Mouse (Mus musculus): Measurements from ENCODE around the gene Otud5.
"Not testable (repeated sequence)": the region's sequence is repeated elsewhere in the genome, so short reads cannot be mapped to it uniquely, and the experiment has no call there.

Gene Otud5

GRCm38 (mm10) chrX:7879819-7880218 lies 38.7 kb downstream of the Otud5 start:
- DNase-seq (ENCODE audit: low spot score in 2 of 2): peak; percentile 34 to 65

GRCm38 (mm10) chrX:7883841-7884567 lies 42.8 kb downstream of the Otud5 start, which contains the start of gene Slc35a2:
Slc35a2 (plus strand) TSS chrX:7884028.
- peak; percentile 75 to 81 for DNase-seq (ENCODE audit: low spot score in 2 of 2)

GRCm38 (mm10) chrX:7898211-7898610 lies 57.0 kb downstream of the Otud5 start:
- DNase-seq (ENCODE audit: low spot score in 2 of 2): no peak

- DNase-seq (ENCODE audit: low spot score in 2 of 2): peak; percentile 85 to 91
Observed at GRCm38 (mm10) chrX:7898880-7899874, 58.0 kb downstream of the Otud5 start, which contains the start of the genes Pqbp1 and Timm17b. Pqbp1 (minus strand) TSS chrX:7899269. Timm17b (plus strand) TSS chrX:7899357.

- no peak for DNase-seq (ENCODE audit: low spot score in 2 of 2)
Observed at GRCm38 (mm10) chrX:7904441-7904840, 63.3 kb downstream of the Otud5 start.

GRCm38 (mm10) chrX:7907735-7908134 lies 66.6 kb downstream of the Otud5 start, which contains the start of gene Gm10491:
Gm10491 (minus strand) TSS chrX:7907835.
- no peak for DNase-seq (ENCODE audit: low spot score in 2 of 2)

GRCm38 (mm10) chrX:7909242-7909641 lies 68.1 kb downstream of the Otud5 start, which contains the start of gene Gm10490:
Gm10490 (plus strand) TSS chrX:7909542.
- DNase-seq (ENCODE audit: low spot score in 2 of 2): not testable (repeated sequence)

GRCm38 (mm10) chrX:7910473-7910872 lies 69.3 kb downstream of the Otud5 start:
- DNase-seq (ENCODE audit: low spot score in 2 of 2): no peak

GRCm38 (mm10) chrX:7915669-7916068 lies 74.5 kb downstream of the Otud5 start:
- DNase-seq (ENCODE audit: low spot score in 2 of 2): not testable (repeated sequence)

GRCm38 (mm10) chrX:7917960-7918359 lies 76.8 kb downstream of the Otud5 start:
- not testable (repeated sequence) for DNase-seq (ENCODE audit: low spot score in 2 of 2)

- peak; percentile 41 to 48 for DNase-seq (ENCODE audit: low spot score in 2 of 2)
Observed at GRCm38 (mm10) chrX:7919601-7920383, 78.6 kb downstream of the Otud5 start, which contains the start of gene Pcsk1n. Pcsk1n (plus strand) TSS chrX:7919822.

GRCm38 (mm10) chrX:7922032-7922431 lies 80.9 kb downstream of the Otud5 start:
- no peak for DNase-seq (ENCODE audit: low spot score in 2 of 2)
